Mouse (Mus musculus) thymus, postnatal 36 days (tissue): ENCODE data around the gene Rbm4.
"Not testable (repeated sequence)": the region's sequence is repeated elsewhere in the genome, so short reads cannot be mapped to it uniquely, and the experiment has no call there.

ENCODE experiments used
- DNase-seq, 2 experiments: peaks; one replicate each; pipeline ENCODE4 v3.0.0; 2022; ENCODE audit warnings: mixed read lengths in 2 of 2

Gene Rbm4

GRCm38 (mm10) chr19:4795929-4796328, 2.2 kb upstream of the Rbm4 start:
- no peak for DNase-seq

- no peak for DNase-seq
Observed at GRCm38 (mm10) chr19:4793281-4793830, 345 bp downstream of the Rbm4 start.

- no peak for DNase-seq
Observed at GRCm38 (mm10) chr19:4786313-4786712, 7.4 kb downstream of the Rbm4 start.

- DNase-seq, result no peak
Observed at GRCm38 (mm10) chr19:4785206-4785605, 8.5 kb downstream of the Rbm4 start.

GRCm38 (mm10) chr19:4782891-4783290, 10.8 kb downstream of the Rbm4 start:
- no peak for DNase-seq

- no peak for DNase-seq
Observed at GRCm38 (mm10) chr19:4772785-4773184, 20.9 kb downstream of the Rbm4 start.

- no peak for DNase-seq
Observed at GRCm38 (mm10) chr19:4767507-4768148, 26.1 kb downstream of the Rbm4 start.

- DNase-seq, result no peak
Observed at GRCm38 (mm10) chr19:4762876-4763275, 30.8 kb downstream of the Rbm4 start.

GRCm38 (mm10) chr19:4760544-4760943, 33.2 kb downstream of the Rbm4 start:
- DNase-seq, result not testable (repeated sequence)

- no peak for DNase-seq
Observed at GRCm38 (mm10) chr19:4756921-4757320, 36.8 kb downstream of the Rbm4 start.

GRCm38 (mm10) chr19:4756193-4756911, 37.3 kb downstream of the Rbm4 start, which contains the start of gene Rbm4b:
Rbm4b (plus strand) TSS chr19:4756497.
- DNase-seq, result peak; percentile 98 to 99

GRCm38 (mm10) chr19:4755565-4756192, 38.0 kb downstream of the Rbm4 start:
- peak; percentile 89 to 91 for DNase-seq

GRCm38 (mm10) chr19:4749975-4750374, 43.7 kb downstream of the Rbm4 start:
- DNase-seq, result no peak

- no peak for DNase-seq
Observed at GRCm38 (mm10) chr19:4748493-4748892, 45.2 kb downstream of the Rbm4 start.

- no peak for DNase-seq
Observed at GRCm38 (mm10) chr19:4747631-4748312, 45.9 kb downstream of the Rbm4 start.

GRCm38 (mm10) chr19:4746611-4747010, 47.1 kb downstream of the Rbm4 start:
- no peak for DNase-seq

- no peak for DNase-seq
Observed at GRCm38 (mm10) chr19:4745681-4746080, 48.0 kb downstream of the Rbm4 start.

GRCm38 (mm10) chr19:4745057-4745456, 48.6 kb downstream of the Rbm4 start:
- no peak for DNase-seq

GRCm38 (mm10) chr19:4744026-4744425, 49.7 kb downstream of the Rbm4 start:
- DNase-seq, result no peak

- no peak for DNase-seq
Observed at GRCm38 (mm10) chr19:4743524-4743923, 50.2 kb downstream of the Rbm4 start.

GRCm38 (mm10) chr19:4742229-4742628, 51.5 kb downstream of the Rbm4 start:
- no peak for DNase-seq

GRCm38 (mm10) chr19:4741482-4741881, 52.2 kb downstream of the Rbm4 start:
- no peak for DNase-seq

- no peak for DNase-seq
Observed at GRCm38 (mm10) chr19:4739762-4740161, 53.9 kb downstream of the Rbm4 start.
